In genomic region chr12:57542746-57543626, GRCm38 (mm10) we compare ENCODE assay signal across 9 mouse cellular contexts. TPM values are rescaled to one million over a fixed set of nuclear protein-coding genes. Genes with fewer than 3 reads are reported as not detected.
DNase-seq lines count a peak whose midpoint lies in the region; ATAC-seq and TF ChIP-seq lines count a peak whose summit lies in the region.
"Had no signal": no experiment of that assay in that cellular context is flagged by ENCODE, and none has a peak within 500 bp of the region (broad histone marks: within the 10 kb centered on the region; RNA-seq: fewer than 3 reads in every experiment).

No protein-coding gene starts in this region.

- H3K27me3 ChIP-seq in hindbrain, embryonic 16.5 days (replicated peaks; ENCODE audit: control insufficient read depth, insufficient read depth, low read length) = peaks cover 62% of the 10 kb centered on the region
- H3K27me3 ChIP-seq in lung, postnatal 0 days (replicated peaks; ENCODE audit: insufficient read depth, low read length) = peaks cover 33% of the 10 kb centered on the region

- H3K9ac ChIP-seq in hindbrain, embryonic 16.5 days (ENCODE audit: low read depth, low read length) = no peak overlapping the region
- peak overlapping the region; percentile 41 for H3K9ac ChIP-seq in lung, postnatal 0 days (replicated peaks; ENCODE audit: low read depth)

- H3K9me3 ChIP-seq in hindbrain, embryonic 16.5 days (ENCODE audit: control insufficient read depth, low read length) = peaks cover 4% of the 10 kb centered on the region; the same call in 1 of the 2 replicates
- no peaks in the 10 kb centered on the region for H3K9me3 ChIP-seq in lung, postnatal 0 days (ENCODE audit: low read length)

- no peak for ATAC-seq in hindbrain, embryonic 16.5 days
- no peak for ATAC-seq in lung, postnatal 0 days

- peak overlapping the region; percentile 5; the same call in 1 of the 2 replicates for H3K4me3 ChIP-seq in hindbrain, embryonic 16.5 days (ENCODE audit: low read length)
- H3K4me3 ChIP-seq in lung, postnatal 0 days (ENCODE audit: low read depth, low read length) = peak overlapping the region; percentile 54
- H3K4me3 ChIP-seq: myocyte had no signal

- 1% methylated on average over 59 of the region's 63 CpGs for WGBS in hindbrain, embryonic 16.5 days
- WGBS in lung, postnatal 0 days = 3% methylated on average over 63 of the region's 63 CpGs

- H3K4me2 ChIP-seq in hindbrain, embryonic 16.5 days (ENCODE audit: low read length) = no peak overlapping the region
- H3K4me2 ChIP-seq in lung, postnatal 0 days (replicated peaks; ENCODE audit: low read depth, low read length) = peak overlapping the region; percentile 59

- TF ChIP-seq CTCF in lung, postnatal 0 days (IDR thresholded peaks at IDR 0.05) = no peak

- H3K36me3 ChIP-seq in hindbrain, embryonic 16.5 days (ENCODE audit: control insufficient read depth, insufficient read depth, low read length) = no peaks in the 10 kb centered on the region
- no peaks in the 10 kb centered on the region for H3K36me3 ChIP-seq in lung, postnatal 0 days (ENCODE audit: insufficient read depth, low read length)

- intact Hi-C loops in left cerebral cortex, postnatal 10 days (cut with DNase I) = loop anchor here (5.0 kb wide), 1 partner anchor 1016 kb away; no protein-coding TSS in a partner anchor

- no peak for TF ChIP-seq EP300 in lung, postnatal 0 days (IDR thresholded peaks at IDR 0.05)

- no peak overlapping the region for H3K27ac ChIP-seq in hindbrain, embryonic 16.5 days (ENCODE audit: low read depth, low read length)
- H3K27ac ChIP-seq in lung, postnatal 0 days (ENCODE audit: low read length) = peak overlapping the region; percentile 73

- peaks cover 10% of the 10 kb centered on the region for H3K4me1 ChIP-seq in hindbrain, embryonic 16.5 days (ENCODE audit: control insufficient read depth, insufficient read depth, low read depth, low read length)
- peaks cover 6% of the 10 kb centered on the region; the same call in 1 of the 2 replicates for H3K4me1 ChIP-seq in lung, postnatal 0 days (ENCODE audit: insufficient read depth, low read depth, low read length)

- DNase-seq in urinary bladder, adult 2 months (ENCODE audit: low spot score) = peak; percentile 56
- no peak for DNase-seq in urinary bladder, postnatal 10 days (ENCODE audit: low spot score)
- peak; percentile 41 for DNase-seq in lung, postnatal 0 days (ENCODE audit: low spot score)
- no peak for DNase-seq in left cerebral cortex, postnatal 10 days (ENCODE audit: extremely low spot score in 1 of 2, low spot score in 2 of 2)
- DNase-seq in c-Kit-positive CD71-positive TER-119-positive erythroid progenitor cells, embryonic 14.5 days (ENCODE audit: low spot score) = no peak
- DNase-seq in ovary, postnatal 14 days (ENCODE audit: low spot score) = no peak
- DNase-seq in thymus, postnatal 25 days = no peak

RNA-seq across cellular contexts. Expression of gene Foxa1, which starts 3.7 kb away (rescaled TPM):
- polyA plus RNA-seq in urinary bladder, adult 2 months (2012; rRNA removed) = 59.0 and 73.3 TPM in 2 replicates
- 0.18 and 0.59 TPM in 2 replicates for polyA plus RNA-seq in hindbrain, embryonic 16.5 days (2015; fragmentation: Nextera tagmentation; extraction: Ambion mirVana)
- 7.9 and 8.2 TPM in 2 replicates for polyA plus RNA-seq in lung, postnatal 0 days (2015; fragmentation: Nextera tagmentation; extraction: Ambion mirVana)
- not detected for total RNA-seq in left cerebral cortex, postnatal 10 days (2021)
- polyA plus RNA-seq: myocyte had no signal

RNA-seq across cellular contexts. Expression of gene Ttc6, which starts 20.9 kb away (rescaled TPM):
- polyA plus RNA-seq in urinary bladder, adult 2 months (2012; rRNA removed) = 8.5 and 11.9 TPM in 2 replicates
- 0.57 and 0.76 TPM in 2 replicates for polyA plus RNA-seq in hindbrain, embryonic 16.5 days (2015; fragmentation: Nextera tagmentation; extraction: Ambion mirVana)
- 2.1 and 2.5 TPM in 2 replicates for polyA plus RNA-seq in lung, postnatal 0 days (2015; fragmentation: Nextera tagmentation; extraction: Ambion mirVana)
- total RNA-seq in left cerebral cortex, postnatal 10 days (2021) = 1 to 10 TPM in 1 of 2 experiments, under 1 TPM in 1; 0.62 to 1.2 TPM
- polyA plus RNA-seq: myocyte had no signal

Comparison
In these comparisons a context has a peak if more than half of its experiments do, and no peak if none do; other contexts are left out.
1. DNase-seq: peak in urinary bladder, adult 2 months (single experiment) and lung, postnatal 0 days (single experiment); none in urinary bladder, postnatal 10 days (single experiment), left cerebral cortex, postnatal 10 days (0 of 2), c-Kit-positive CD71-positive TER-119-positive erythroid progenitor cells, embryonic 14.5 days (single experiment), ovary, postnatal 14 days (single experiment) and thymus, postnatal 25 days (single experiment).